Comparison of ENCODE assay signal across 9 mouse cellular contexts in genomic region chr17:8328511-8329174, GRCm38 (mm10). TPM values are rescaled to one million over a fixed set of nuclear protein-coding genes. Genes with fewer than 3 reads are reported as not detected.
A peak's percentile ranks its signal among the peaks of the same experiment; 100 is the strongest.
DNase-seq lines count a peak whose midpoint lies in the region; ATAC-seq and TF ChIP-seq lines count a peak whose summit lies in the region.
"Had no signal": no experiment of that assay in that cellular context is flagged by ENCODE, and none has a peak within 500 bp of the region (broad histone marks: within the 10 kb centered on the region; RNA-seq: fewer than 3 reads in every experiment).

No protein-coding gene starts in this region.

- peak; percentile 46 for TF ChIP-seq CTCF in bone marrow, adult 2 months (IDR thresholded peaks at IDR 0.05; ENCODE audit: control insufficient read depth, insufficient read depth, low read length)

- ATAC-seq in midbrain, embryonic 11.5 days (ENCODE audit: low FRiP score) = no peak
- no peak for ATAC-seq in midbrain, embryonic 15.5 days (replicated peaks)

- 66% methylated on average over 7 of the region's 7 CpGs for WGBS in midbrain, embryonic 11.5 days
- WGBS in midbrain, embryonic 15.5 days = 67% methylated on average over 7 of the region's 7 CpGs
- WGBS in bone marrow, adult 2 months = 79% methylated on average over 7 of the region's 7 CpGs

- H3K36me3 ChIP-seq in midbrain, embryonic 11.5 days (ENCODE audit: control insufficient read depth, insufficient read depth, low read length) = no peaks in the 10 kb centered on the region
- H3K36me3 ChIP-seq in midbrain, embryonic 15.5 days (replicated peaks) = peaks cover 26% of the 10 kb centered on the region

- no peak overlapping the region for H3K4me3 ChIP-seq in midbrain, embryonic 11.5 days (ENCODE audit: low read depth, low read length)
- H3K4me3 ChIP-seq in midbrain, embryonic 15.5 days = no peak overlapping the region
- H3K4me3 ChIP-seq in bone marrow, adult 2 months (replicated peaks; ENCODE audit: control insufficient read depth, low read depth, low read length) = no peak overlapping the region
- H3K4me3 ChIP-seq: limb, embryonic 15.5 days had no signal

- no peaks in the 10 kb centered on the region for H3K4me1 ChIP-seq in midbrain, embryonic 11.5 days (ENCODE audit: control insufficient read depth, insufficient read depth, low read length)
- H3K4me1 ChIP-seq in midbrain, embryonic 15.5 days = no peaks in the 10 kb centered on the region
- H3K4me1 ChIP-seq in bone marrow, adult 2 months (ENCODE audit: control insufficient read depth, insufficient read depth, low read length) = no peaks in the 10 kb centered on the region
- H3K4me1 ChIP-seq: limb, embryonic 15.5 days had no signal

- no peak overlapping the region for H3K27ac ChIP-seq in midbrain, embryonic 11.5 days (ENCODE audit: low read depth, low read length)
- H3K27ac ChIP-seq in midbrain, embryonic 15.5 days = no peak overlapping the region
- H3K27ac ChIP-seq in bone marrow, adult 2 months (ENCODE audit: control insufficient read depth, insufficient read depth, low read depth, low read length, poor library complexity) = no peak overlapping the region
- H3K27ac ChIP-seq: limb, embryonic 15.5 days had no signal

- peak; percentile 81 for DNase-seq in heart, adult 11 months
- no peak for DNase-seq in heart, adult 18-20 months
- peak; percentile 88 for DNase-seq in midbrain, embryonic 11.5 days (ENCODE audit: low spot score, missing footprints)
- peak; percentile 10 to 22 for DNase-seq in natural killer cell, adult 2 months (ENCODE audit: low spot score in 2 of 2)
- no peak for DNase-seq in right cerebral cortex, postnatal 10 days (ENCODE audit: low spot score in 2 of 2)
- DNase-seq in left cerebral cortex, adult 11 months (ENCODE audit: low spot score) = no peak

- no peaks in the 10 kb centered on the region for H3K9me3 ChIP-seq in midbrain, embryonic 11.5 days (ENCODE audit: control insufficient read depth, low read length)
- no peaks in the 10 kb centered on the region for H3K9me3 ChIP-seq in midbrain, embryonic 15.5 days
- H3K9me3 ChIP-seq: limb, embryonic 15.5 days had no signal

- no peak overlapping the region for H3K9ac ChIP-seq in midbrain, embryonic 11.5 days (ENCODE audit: low read length)
- H3K9ac ChIP-seq in midbrain, embryonic 15.5 days = no peak overlapping the region
- H3K9ac ChIP-seq: limb, embryonic 15.5 days had no signal

- H3K27me3 ChIP-seq in midbrain, embryonic 11.5 days (ENCODE audit: control insufficient read depth, insufficient read depth, low read length) = no peaks in the 10 kb centered on the region
- H3K27me3 ChIP-seq in midbrain, embryonic 15.5 days (replicated peaks) = no peaks in the 10 kb centered on the region
- H3K27me3 ChIP-seq: limb, embryonic 15.5 days had no signal

- H3K4me2 ChIP-seq in midbrain, embryonic 11.5 days = no peak overlapping the region
- H3K4me2 ChIP-seq in midbrain, embryonic 15.5 days = no peak overlapping the region
- H3K4me2 ChIP-seq: limb, embryonic 15.5 days had no signal

- no peak for TF ChIP-seq POLR2A in bone marrow, adult 2 months (IDR thresholded peaks at IDR 0.05; ENCODE audit: borderline replicate concordance, control insufficient read depth, low read depth, low read length)

RNA-seq across cellular contexts. Expression of gene Prr18, which starts 8.6 kb away (rescaled TPM):
- under 1 TPM; 0.25 to 0.26 TPM for total RNA-seq in heart, adult 18-20 months (2021)
- 0.90 and 1.3 TPM in 2 replicates for polyA plus RNA-seq in midbrain, embryonic 11.5 days (2014; fragmentation: Nextera tagmentation; extraction: Ambion mirVana)
- 19.1 and 19.9 TPM in 2 replicates for polyA plus RNA-seq in midbrain, embryonic 15.5 days (2015; fragmentation: Nextera tagmentation; extraction: Ambion mirVana)
- polyA plus RNA-seq in bone marrow, adult 2 months (2011; ENCODE audit: insufficient read depth, insufficient read length, low replicate concordance, missing spikeins) = not detected in 2 replicates

RNA-seq across cellular contexts. Expression of gene Sft2d1, which starts 17.7 kb away (rescaled TPM):
- 10 to 100 TPM; 16.4 to 17.8 TPM for total RNA-seq in heart, adult 18-20 months (2021)
- 67.8 and 68.2 TPM in 2 replicates for polyA plus RNA-seq in midbrain, embryonic 11.5 days (2014; fragmentation: Nextera tagmentation; extraction: Ambion mirVana)
- 191 and 200 TPM in 2 replicates for polyA plus RNA-seq in midbrain, embryonic 15.5 days (2015; fragmentation: Nextera tagmentation; extraction: Ambion mirVana)
- 11.9 and 17.9 TPM in 2 replicates for polyA plus RNA-seq in bone marrow, adult 2 months (2011; ENCODE audit: insufficient read depth, insufficient read length, low replicate concordance, missing spikeins)

RNA-seq across cellular contexts. Expression of gene T2, which starts 27.1 kb away (rescaled TPM):
- total RNA-seq in heart, adult 18-20 months (2021) = under 1 TPM; 0.59 to 0.65 TPM
- polyA plus RNA-seq in midbrain, embryonic 11.5 days (2014; fragmentation: Nextera tagmentation; extraction: Ambion mirVana) = 0.18 and 0.30 TPM in 2 replicates
- 0.64 and 0.97 TPM in 2 replicates for polyA plus RNA-seq in midbrain, embryonic 15.5 days (2015; fragmentation: Nextera tagmentation; extraction: Ambion mirVana)
- polyA plus RNA-seq in bone marrow, adult 2 months (2011; ENCODE audit: insufficient read depth, insufficient read length, low replicate concordance, missing spikeins) = not detected in 2 replicates

RNA-seq across cellular contexts. Expression of gene Mpc1, which starts 45.9 kb away (rescaled TPM):
- 100 to 1,000 TPM; 873 to 884 TPM for total RNA-seq in heart, adult 18-20 months (2021)
- 100 and 102 TPM in 2 replicates for polyA plus RNA-seq in midbrain, embryonic 11.5 days (2014; fragmentation: Nextera tagmentation; extraction: Ambion mirVana)
- polyA plus RNA-seq in midbrain, embryonic 15.5 days (2015; fragmentation: Nextera tagmentation; extraction: Ambion mirVana) = 263 and 274 TPM in 2 replicates
- 26.7 and 40.1 TPM in 2 replicates for polyA plus RNA-seq in bone marrow, adult 2 months (2011; ENCODE audit: insufficient read depth, insufficient read length, low replicate concordance, missing spikeins)

Comparison
In these comparisons a context has a peak if more than half of its experiments do, and no peak if none do; other contexts are left out.
1. DNase-seq: peak in heart, adult 11 months (single experiment), midbrain, embryonic 11.5 days (single experiment) and natural killer cell, adult 2 months (2 of 2); none in heart, adult 18-20 months (0 of 2), right cerebral cortex, postnatal 10 days (0 of 2) and left cerebral cortex, adult 11 months (single experiment).